Mouse (Mus musculus): ENCODE data around the gene Rhot1. TPM values are rescaled to one million over a fixed set of nuclear protein-coding genes. Genes with fewer than 3 reads are reported as not detected.

Rhot1 gene
- polyA plus RNA-seq, 1 experiment from 2014 or later, result 66.9 TPM

- Histone ChIP-seq H3K4me3 (ENCODE audit: low read length) (peak overlapping the region; percentile 80), H3K4me2 (ENCODE audit: low read length) (peak overlapping the region; percentile 100), H3K4me1 (ENCODE audit: control insufficient read depth, insufficient read depth, low read depth, low read length) (peaks cover 30% of the 10 kb centered on the region), H3K36me3 (ENCODE audit: control insufficient read depth, insufficient read depth, low read length) (no peaks in the 10 kb centered on the region), H3K9me3 (ENCODE audit: control insufficient read depth, low read length) (peaks cover 2% of the 10 kb centered on the region; the same call in 1 of the 2 replicates), H3K9ac (ENCODE audit: low read depth, low read length) (peak overlapping the region; percentile 47), H3K27me3 (replicated peaks; ENCODE audit: control insufficient read depth, insufficient read depth, low read length) (no peaks in the 10 kb centered on the region), H3K27ac (ENCODE audit: low read depth, low read length) (no peak overlapping the region)
- WGBS, result under 1% methylated on average over 11 of the region's 11 CpGs
- ATAC-seq, result peak; percentile 71
Measured at GRCm38 (mm10) chr11:80302536-80302935, 93.7 kb downstream of the Rhot1 start.

GRCm38 (mm10) chr11:80303746-80304145 is 94.9 kb downstream of the Rhot1 start:
- 94% methylated on average over 3 of the region's 3 CpGs for WGBS
- no peak for ATAC-seq
- Histone ChIP-seq H3K9me3 (ENCODE audit: control insufficient read depth, low read length) (peaks cover 2% of the 10 kb centered on the region; the same call in 1 of the 2 replicates), H3K27me3 (replicated peaks; ENCODE audit: control insufficient read depth, insufficient read depth, low read length) (no peaks in the 10 kb centered on the region), H3K4me2 (ENCODE audit: low read length) (no peak overlapping the region), H3K4me3 (ENCODE audit: low read length) (no peak overlapping the region), H3K27ac (ENCODE audit: low read depth, low read length) (no peak overlapping the region), H3K9ac (ENCODE audit: low read depth, low read length) (no peak overlapping the region), H3K36me3 (ENCODE audit: control insufficient read depth, insufficient read depth, low read length) (no peaks in the 10 kb centered on the region), H3K4me1 (ENCODE audit: control insufficient read depth, insufficient read depth, low read depth, low read length) (peaks cover 30% of the 10 kb centered on the region)

- Histone ChIP-seq H3K27me3 (replicated peaks; ENCODE audit: control insufficient read depth, insufficient read depth, low read length) (no peaks in the 10 kb centered on the region), H3K9me3 (ENCODE audit: control insufficient read depth, low read length) (peaks cover 2% of the 10 kb centered on the region; the same call in 1 of the 2 replicates), H3K27ac (ENCODE audit: low read depth, low read length) (no peak overlapping the region), H3K9ac (ENCODE audit: low read depth, low read length) (no peak overlapping the region), H3K4me3 (ENCODE audit: low read length) (no peak overlapping the region), H3K36me3 (ENCODE audit: control insufficient read depth, insufficient read depth, low read length) (no peaks in the 10 kb centered on the region), H3K4me1 (ENCODE audit: control insufficient read depth, insufficient read depth, low read depth, low read length) (peaks cover 27% of the 10 kb centered on the region), H3K4me2 (ENCODE audit: low read length) (no peak overlapping the region)
- 82% methylated on average over 10 of the region's 10 CpGs for WGBS
- no peak for ATAC-seq
Measured at GRCm38 (mm10) chr11:80304846-80305245, 96.0 kb downstream of the Rhot1 start.

GRCm38 (mm10) chr11:80308537-80308936 is 99.7 kb downstream of the Rhot1 start:
- Histone ChIP-seq H3K9me3 (ENCODE audit: control insufficient read depth, low read length) (peaks cover 2% of the 10 kb centered on the region; the same call in 1 of the 2 replicates), H3K27me3 (replicated peaks; ENCODE audit: control insufficient read depth, insufficient read depth, low read length) (no peaks in the 10 kb centered on the region), H3K9ac (ENCODE audit: low read depth, low read length) (no peak overlapping the region), H3K4me1 (ENCODE audit: control insufficient read depth, insufficient read depth, low read depth, low read length) (peaks cover 11% of the 10 kb centered on the region), H3K4me3 (ENCODE audit: low read length) (no peak overlapping the region), H3K27ac (ENCODE audit: low read depth, low read length) (no peak overlapping the region), H3K36me3 (ENCODE audit: control insufficient read depth, insufficient read depth, low read length) (no peaks in the 10 kb centered on the region), H3K4me2 (ENCODE audit: low read length) (no peak overlapping the region)
- WGBS, result 62% methylated on average over 6 of the region's 6 CpGs
- no peak for ATAC-seq

GRCm38 (mm10) chr11:80311271-80311670 is 102.5 kb downstream of the Rhot1 start:
- Histone ChIP-seq H3K9me3 (ENCODE audit: control insufficient read depth, low read length) (no peaks in the 10 kb centered on the region), H3K36me3 (ENCODE audit: control insufficient read depth, insufficient read depth, low read length) (no peaks in the 10 kb centered on the region), H3K4me3 (ENCODE audit: low read length) (no peak overlapping the region), H3K4me1 (ENCODE audit: control insufficient read depth, insufficient read depth, low read depth, low read length) (peaks cover 17% of the 10 kb centered on the region), H3K9ac (ENCODE audit: low read depth, low read length) (no peak overlapping the region), H3K27me3 (replicated peaks; ENCODE audit: control insufficient read depth, insufficient read depth, low read length) (no peaks in the 10 kb centered on the region), H3K27ac (ENCODE audit: low read depth, low read length) (peak overlapping the region; percentile 39; the same call in 1 of the 2 replicates), H3K4me2 (ENCODE audit: low read length) (no peak overlapping the region)
- WGBS, result 18% methylated on average over 4 of the region's 4 CpGs
- peak; percentile 32 for ATAC-seq

- Histone ChIP-seq H3K4me2 (ENCODE audit: low read length) (no peak overlapping the region), H3K4me3 (ENCODE audit: low read length) (no peak overlapping the region), H3K4me1 (ENCODE audit: control insufficient read depth, insufficient read depth, low read depth, low read length) (peaks cover 20% of the 10 kb centered on the region), H3K9me3 (ENCODE audit: control insufficient read depth, low read length) (no peaks in the 10 kb centered on the region), H3K9ac (ENCODE audit: low read depth, low read length) (no peak overlapping the region), H3K27ac (ENCODE audit: low read depth, low read length) (no peak overlapping the region), H3K27me3 (replicated peaks; ENCODE audit: control insufficient read depth, insufficient read depth, low read length) (no peaks in the 10 kb centered on the region), H3K36me3 (ENCODE audit: control insufficient read depth, insufficient read depth, low read length) (no peaks in the 10 kb centered on the region)
- no peak for ATAC-seq
- 15% methylated on average over 2 of the region's 2 CpGs for WGBS
Measured at GRCm38 (mm10) chr11:80312049-80312448, 103.2 kb downstream of the Rhot1 start.

- H3K4me2 ChIP-seq (ENCODE audit: low read length), result no peak overlapping the region
- no peak for ATAC-seq
- no peak overlapping the region for H3K9ac ChIP-seq (ENCODE audit: low read depth, low read length)
- no peaks in the 10 kb centered on the region for H3K9me3 ChIP-seq (ENCODE audit: control insufficient read depth, low read length)
- no peaks in the 10 kb centered on the region for H3K27me3 ChIP-seq (replicated peaks; ENCODE audit: control insufficient read depth, insufficient read depth, low read length)
- peaks cover 20% of the 10 kb centered on the region for H3K4me1 ChIP-seq (ENCODE audit: control insufficient read depth, insufficient read depth, low read depth, low read length)
- H3K27ac ChIP-seq (ENCODE audit: low read depth, low read length), result no peak overlapping the region
- H3K36me3 ChIP-seq (ENCODE audit: control insufficient read depth, insufficient read depth, low read length), result no peaks in the 10 kb centered on the region
- no peak overlapping the region for H3K4me3 ChIP-seq (ENCODE audit: low read length)
- 15% methylated on average over 6 of the region's 6 CpGs for WGBS
Measured at GRCm38 (mm10) chr11:80312565-80312964, 103.7 kb downstream of the Rhot1 start.

- 57% methylated on average over 1 of the region's 1 CpGs for WGBS
- H3K27ac ChIP-seq (ENCODE audit: low read depth, low read length), result no peak overlapping the region
- H3K9ac ChIP-seq (ENCODE audit: low read depth, low read length), result no peak overlapping the region
- H3K4me2 ChIP-seq (ENCODE audit: low read length), result no peak overlapping the region
- ATAC-seq, result no peak
- no peaks in the 10 kb centered on the region for H3K27me3 ChIP-seq (replicated peaks; ENCODE audit: control insufficient read depth, insufficient read depth, low read length)
- peaks cover 20% of the 10 kb centered on the region for H3K4me1 ChIP-seq (ENCODE audit: control insufficient read depth, insufficient read depth, low read depth, low read length)
- no peak overlapping the region for H3K4me3 ChIP-seq (ENCODE audit: low read length)
- no peaks in the 10 kb centered on the region for H3K9me3 ChIP-seq (ENCODE audit: control insufficient read depth, low read length)
- H3K36me3 ChIP-seq (ENCODE audit: control insufficient read depth, insufficient read depth, low read length), result no peaks in the 10 kb centered on the region
Measured at GRCm38 (mm10) chr11:80313462-80313861, 104.6 kb downstream of the Rhot1 start.

GRCm38 (mm10) chr11:80313944-80314343 is 105.1 kb downstream of the Rhot1 start:
- no peak overlapping the region for H3K4me3 ChIP-seq (ENCODE audit: low read length)
- H3K9ac ChIP-seq (ENCODE audit: low read depth, low read length), result no peak overlapping the region
- peaks cover 20% of the 10 kb centered on the region for H3K4me1 ChIP-seq (ENCODE audit: control insufficient read depth, insufficient read depth, low read depth, low read length)
- H3K36me3 ChIP-seq (ENCODE audit: control insufficient read depth, insufficient read depth, low read length), result no peaks in the 10 kb centered on the region
- no peaks in the 10 kb centered on the region for H3K9me3 ChIP-seq (ENCODE audit: control insufficient read depth, low read length)
- no peak overlapping the region for H3K4me2 ChIP-seq (ENCODE audit: low read length)
- no peak for ATAC-seq
- H3K27ac ChIP-seq (ENCODE audit: low read depth, low read length), result no peak overlapping the region
- 78% methylated on average over 4 of the region's 4 CpGs for WGBS
- no peaks in the 10 kb centered on the region for H3K27me3 ChIP-seq (replicated peaks; ENCODE audit: control insufficient read depth, insufficient read depth, low read length)
